In the genomic region with DNA sequence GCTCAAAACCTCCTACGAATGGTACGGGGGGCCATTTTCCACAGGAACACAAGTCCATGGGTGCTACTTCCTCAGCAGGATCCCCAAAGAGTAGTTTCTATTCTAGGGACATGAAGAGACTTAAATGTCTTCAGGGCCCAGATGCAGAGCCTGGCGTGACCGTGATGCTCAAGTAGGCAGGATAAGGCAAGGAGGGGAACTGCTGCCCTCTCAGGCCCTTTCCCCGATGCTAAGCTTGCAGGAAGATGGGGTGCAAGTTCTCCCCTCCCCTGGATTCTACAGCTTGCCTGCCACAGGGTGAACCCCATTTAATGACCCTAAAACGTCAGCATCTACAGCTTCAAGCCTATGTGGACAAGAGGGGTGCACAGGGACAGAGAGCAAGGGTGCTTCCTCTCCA, we compare ENCODE assay signal across 17 mouse cellular contexts.
"Had no signal": no experiment of that assay in that cellular context is flagged by ENCODE, and none has a peak within 500 bp of the region (broad histone marks: within the 10 kb centered on the region; RNA-seq: fewer than 3 reads in every experiment).

No protein-coding gene starts in this region.

- H3K4me3 ChIP-seq: neural tube, embryonic 12.5 days; neural tube, embryonic 13.5 days; neural tube, embryonic 15.5 days; stomach, embryonic 15.5 days had no signal

- H3K36me3 ChIP-seq: neural tube, embryonic 12.5 days; neural tube, embryonic 13.5 days; neural tube, embryonic 15.5 days; stomach, embryonic 15.5 days had no signal

- H3K9ac ChIP-seq: neural tube, embryonic 12.5 days; neural tube, embryonic 13.5 days; neural tube, embryonic 15.5 days; stomach, embryonic 15.5 days had no signal

- H3K4me1 ChIP-seq: stomach, embryonic 15.5 days had no signal

- H3K4me2 ChIP-seq: neural tube, embryonic 12.5 days; neural tube, embryonic 13.5 days; neural tube, embryonic 15.5 days; stomach, embryonic 15.5 days had no signal

- H3K27ac ChIP-seq: neural tube, embryonic 12.5 days; neural tube, embryonic 13.5 days; neural tube, embryonic 15.5 days; stomach, embryonic 15.5 days; stomach, postnatal 0 days had no signal

- H3K27me3 ChIP-seq: neural tube, embryonic 12.5 days; neural tube, embryonic 13.5 days; stomach, embryonic 15.5 days had no signal

- H3K9me3 ChIP-seq: neural tube, embryonic 12.5 days; neural tube, embryonic 13.5 days; neural tube, embryonic 15.5 days; stomach, embryonic 15.5 days had no signal

- DNase-seq: retina, postnatal 1 day; right cerebral cortex, adult 18-20 months; right cerebral cortex, postnatal 14 days; right cerebral cortex, postnatal 25 days; right cerebral cortex, postnatal 4 days; spleen, adult 18-20 months; thymus, adult 18-20 months; thymus, adult 2 months; thymus, postnatal 14 days; thymus, postnatal 25 days; thymus, postnatal 36 days; thymus, postnatal 4 days had no signal
